Mouse (Mus musculus) brain, adult 2 months (tissue): Measurements from ENCODE around the gene Spef2.
"Not testable (repeated sequence)": the region's sequence is repeated elsewhere in the genome, so short reads cannot be mapped to it uniquely, and the experiment has no call there.

Experiments
- DNase-seq: peaks from one replicate; pipeline ENCODE4 v3.0.0; 2011; ENCODE audit warnings: low read depth, low spot score

Spef2 gene

DNA sequence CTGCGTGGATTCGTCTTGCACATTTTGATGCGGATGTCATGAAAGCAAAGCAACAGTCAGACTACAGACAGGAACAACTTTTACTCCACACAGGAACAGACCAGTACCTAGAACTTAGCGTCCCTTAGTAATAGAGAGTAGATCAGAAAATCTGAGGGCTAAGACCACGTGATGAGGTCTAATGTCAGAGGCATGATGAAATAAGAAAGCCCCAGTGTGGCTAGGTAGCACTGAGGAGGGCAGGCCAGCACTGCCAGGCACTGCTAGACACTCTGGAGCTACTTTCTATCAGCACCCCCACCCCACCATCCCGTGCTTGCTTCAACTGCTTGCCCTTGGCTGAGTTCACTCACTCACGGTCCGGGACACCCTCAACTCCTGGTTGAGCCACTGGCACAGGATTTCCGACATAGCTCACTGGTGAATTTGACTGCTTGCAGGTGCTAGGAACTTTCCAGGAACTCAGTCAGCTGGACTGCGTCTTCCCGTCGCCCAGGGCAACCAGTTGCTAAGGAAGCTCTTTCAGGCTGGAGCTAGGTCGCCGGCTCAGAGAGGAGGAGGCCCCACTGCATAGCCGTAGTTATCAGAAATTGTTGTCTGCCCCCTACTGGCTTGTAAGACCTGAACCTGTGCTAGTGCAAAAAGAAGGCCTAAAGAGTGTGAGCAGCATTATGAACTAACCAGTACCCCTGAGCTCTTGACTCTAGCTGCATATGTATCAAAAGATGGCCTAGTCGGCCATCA lies at the start of gene Spef2:
Gene Spef2, minus strand, starts transcription at position 510 of the 744 bp plus-strand sequence.
- DNase-seq, result peak; percentile 75

DNA sequence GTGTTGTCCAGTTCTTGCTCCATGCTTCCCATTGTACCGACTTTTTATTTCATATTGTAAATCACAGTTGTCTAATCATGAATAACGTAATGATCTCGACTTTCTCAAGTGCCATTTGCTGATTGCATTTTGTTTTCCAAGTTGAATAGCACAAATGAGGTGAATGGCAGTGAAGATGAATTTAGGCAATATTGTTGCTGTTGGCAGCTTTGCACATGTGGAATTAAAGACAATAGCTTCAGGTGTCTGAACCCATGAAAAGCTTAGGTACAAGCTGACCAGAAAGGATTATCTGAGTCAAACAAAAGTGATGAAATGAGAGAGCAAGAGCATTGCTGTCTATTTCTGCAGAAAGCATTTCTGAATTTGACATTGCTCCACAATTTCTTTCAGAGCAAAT lies 45.5 kb upstream of the Spef2 start:
- no peak for DNase-seq

DNA sequence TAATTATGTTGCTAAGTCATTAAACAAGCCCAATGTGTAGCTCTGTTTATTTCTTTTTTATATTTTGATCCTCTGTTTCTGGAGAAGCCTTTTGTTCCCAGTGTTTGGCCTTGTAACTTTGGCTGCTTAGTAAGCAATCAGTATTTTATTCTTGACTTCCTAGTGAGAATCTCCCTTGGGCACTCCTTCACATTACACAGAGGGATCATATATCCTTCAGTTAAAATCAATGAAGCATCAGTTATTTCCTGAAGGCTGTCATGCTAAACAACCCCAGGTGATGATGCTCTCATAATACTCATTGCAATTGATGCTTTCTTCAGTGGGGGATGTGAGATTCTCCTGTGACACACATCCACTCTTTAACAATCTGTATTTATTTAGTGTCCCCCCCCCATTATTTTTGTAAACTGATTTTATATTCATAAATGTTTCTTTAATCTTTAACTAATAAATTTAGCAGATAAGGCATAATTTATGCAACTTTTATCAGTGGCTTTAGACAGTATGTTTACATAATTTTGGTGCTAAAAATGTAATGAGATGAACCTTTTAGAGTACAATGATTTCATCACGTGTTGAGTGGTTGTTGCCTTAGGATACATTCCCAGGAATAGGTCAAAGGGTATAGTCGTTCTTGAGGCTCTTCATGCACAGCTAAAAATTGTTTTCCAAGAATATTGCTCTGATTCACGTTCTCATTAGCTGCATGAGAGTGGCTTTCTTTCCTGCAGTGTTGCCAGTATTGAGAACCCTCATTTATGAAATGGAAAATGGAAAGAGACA lies 39.8 kb upstream of the Spef2 start:
- no peak for DNase-seq

DNA sequence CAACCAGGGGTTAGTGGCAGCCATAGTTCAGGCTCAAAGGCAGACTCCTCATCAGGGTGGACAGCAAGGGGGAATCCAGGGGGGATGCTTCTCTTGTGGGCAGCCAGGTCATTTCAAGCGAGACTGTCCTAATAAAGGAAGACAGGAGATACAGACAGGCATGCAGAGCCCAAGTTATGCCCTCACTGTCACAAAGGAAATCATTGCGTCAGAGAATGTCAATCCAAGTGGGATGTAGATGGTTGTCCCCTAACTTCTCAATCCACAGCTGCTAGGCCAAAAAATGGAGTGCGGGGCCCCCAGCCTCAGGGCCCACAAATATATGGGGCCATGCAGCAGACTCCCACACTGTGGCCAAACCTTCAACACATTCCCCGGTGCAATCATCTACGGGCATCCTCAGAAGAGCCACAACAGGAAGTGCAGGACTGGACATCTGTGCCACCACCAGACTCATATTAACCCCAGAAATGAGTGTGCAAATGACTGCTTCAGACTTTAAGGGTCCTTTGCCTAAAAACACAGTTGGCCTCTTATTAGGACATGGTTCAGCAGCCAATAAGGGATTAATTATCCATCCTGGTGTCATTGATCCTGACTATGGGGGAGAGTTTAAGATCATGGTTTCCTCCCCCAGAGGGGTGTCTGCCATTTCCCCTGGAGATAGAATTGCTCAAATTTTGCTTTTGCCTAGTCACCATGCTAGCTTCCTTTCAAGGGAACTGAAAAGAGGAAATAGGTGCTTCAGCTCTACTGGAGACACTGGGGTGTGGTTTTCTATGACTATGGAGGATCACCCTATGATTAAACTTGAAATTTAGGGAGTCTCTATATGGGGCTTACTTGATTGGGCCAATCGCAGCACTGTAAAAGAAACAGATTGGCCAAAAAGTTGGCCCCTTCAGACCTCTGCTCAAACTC lies 25.8 kb upstream of the Spef2 start:
- DNase-seq, result not testable (repeated sequence)

DNA sequence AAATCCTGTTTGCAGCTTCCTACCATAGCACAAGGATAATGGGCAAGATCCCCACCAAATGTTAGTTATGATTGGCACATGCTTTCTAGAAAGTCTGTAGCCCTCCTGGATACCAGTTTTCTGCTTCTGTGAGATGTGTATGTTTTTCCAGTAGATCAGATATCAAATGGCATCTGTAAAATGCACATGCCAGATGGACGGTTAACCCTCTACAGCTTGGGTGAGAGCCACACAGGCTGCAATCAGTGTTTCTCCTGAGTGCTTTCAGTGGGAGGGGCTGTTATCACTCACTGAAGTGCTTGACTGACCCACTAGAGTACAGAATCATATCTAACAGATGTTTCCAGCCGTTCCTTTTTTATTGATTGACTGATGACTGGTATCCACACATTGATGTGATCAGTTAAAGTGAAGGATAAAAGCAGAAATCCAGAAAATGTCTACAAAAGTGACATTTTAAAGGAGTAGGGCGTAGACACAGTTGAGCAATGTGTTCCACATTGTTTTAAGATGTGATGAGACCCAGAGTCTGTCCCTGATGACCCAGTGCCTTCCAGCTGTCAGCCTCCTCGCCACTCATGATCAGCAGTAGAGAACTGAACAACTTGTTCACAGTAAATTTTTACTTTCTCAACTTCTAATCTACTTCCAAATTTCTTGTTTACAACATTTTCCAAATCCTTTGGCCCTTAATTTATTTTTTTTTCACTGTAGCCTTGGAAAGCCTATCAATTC lies 19.7 kb upstream of the Spef2 start:
- DNase-seq, result no peak

DNA sequence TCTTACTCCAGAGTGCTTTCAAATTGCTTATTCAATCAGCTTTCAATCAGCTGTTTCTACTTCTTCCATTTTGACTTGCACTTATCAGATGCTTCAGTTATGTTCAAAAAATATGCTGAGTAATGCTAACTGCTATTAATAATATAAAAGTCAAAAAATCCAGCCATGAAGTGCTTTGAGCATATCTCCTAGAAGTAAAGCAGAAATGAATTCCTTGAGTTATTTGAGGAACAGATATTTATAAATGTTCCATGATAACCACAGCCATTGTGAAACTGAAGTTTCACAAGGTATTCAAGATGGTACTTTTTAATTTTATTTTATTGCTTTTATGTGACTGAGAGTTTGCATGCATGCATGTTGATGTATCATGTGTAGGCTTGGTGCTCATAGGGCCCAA lies 18.4 kb upstream of the Spef2 start:
- no peak for DNase-seq

DNA sequence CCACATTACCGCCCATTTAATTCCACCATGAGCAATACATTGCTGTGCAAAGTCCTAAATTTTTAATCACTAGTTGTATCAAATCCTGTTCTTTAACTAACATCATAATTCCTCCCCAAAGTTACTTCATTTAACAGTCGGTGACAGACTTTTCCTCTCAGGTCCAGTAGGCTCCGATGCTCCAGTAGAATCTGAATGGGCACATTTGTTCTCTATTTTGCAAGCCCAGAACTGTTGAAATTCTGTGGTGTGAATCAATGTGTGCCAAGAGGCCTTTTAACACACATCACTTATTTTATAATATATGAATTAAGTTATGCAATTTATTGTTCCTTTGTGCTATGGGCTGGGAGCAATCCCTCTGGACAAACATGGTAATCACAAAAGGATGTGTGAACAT lies 2.3 kb upstream of the Spef2 start:
- no peak for DNase-seq

DNA sequence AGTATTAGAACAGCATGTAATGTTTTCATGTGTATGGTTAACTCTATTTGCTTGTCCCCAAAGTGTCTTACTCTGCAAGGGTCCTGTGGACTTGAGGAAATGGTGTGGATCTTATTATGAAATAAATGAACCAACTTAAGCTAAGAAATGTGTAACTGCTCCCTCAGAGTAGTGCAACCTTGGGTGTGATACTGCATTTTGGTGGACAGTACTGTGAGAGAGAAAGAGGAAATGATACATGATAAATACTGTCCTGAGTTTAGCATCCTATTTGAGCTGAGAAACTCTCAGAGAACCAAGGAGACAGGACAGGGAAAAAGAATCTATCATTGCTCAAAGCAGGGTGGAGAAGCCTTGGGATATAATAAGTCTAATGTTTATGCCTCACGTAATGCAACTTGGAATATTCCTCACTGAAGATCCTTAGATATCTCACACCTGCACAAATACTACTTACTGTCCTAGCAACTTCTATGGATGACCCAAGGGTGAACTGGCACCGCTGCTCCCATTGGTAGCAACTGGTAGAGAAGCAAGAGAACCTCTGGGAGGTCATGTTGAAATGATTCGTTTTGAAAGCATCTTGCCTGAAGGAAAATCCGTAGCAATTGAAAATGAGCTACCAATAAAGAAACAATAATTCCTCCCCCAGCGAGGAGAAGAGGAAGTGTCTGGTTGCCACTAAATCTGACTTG lies 1.1 kb downstream of the Spef2 start:
- DNase-seq, result no peak

DNA sequence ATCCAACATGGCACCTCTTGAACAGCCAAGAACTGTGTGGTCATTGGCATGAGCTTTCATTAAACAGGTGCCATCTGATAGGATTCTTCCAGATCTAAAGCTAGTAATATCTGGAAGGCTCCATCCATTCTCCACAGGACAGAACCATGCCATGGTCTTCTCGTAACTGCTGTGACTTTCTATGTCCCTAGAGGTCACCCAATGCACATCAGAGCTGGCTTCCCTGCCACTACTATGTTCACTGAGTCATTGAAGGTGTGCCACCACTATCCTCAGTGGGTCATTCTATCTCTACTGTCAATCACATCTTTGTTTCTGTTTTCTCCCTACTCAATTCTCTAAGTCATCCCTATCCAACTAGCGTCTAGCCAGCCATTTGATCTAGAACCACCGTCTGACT lies 6.5 kb downstream of the Spef2 start:
- DNase-seq, result no peak

DNA sequence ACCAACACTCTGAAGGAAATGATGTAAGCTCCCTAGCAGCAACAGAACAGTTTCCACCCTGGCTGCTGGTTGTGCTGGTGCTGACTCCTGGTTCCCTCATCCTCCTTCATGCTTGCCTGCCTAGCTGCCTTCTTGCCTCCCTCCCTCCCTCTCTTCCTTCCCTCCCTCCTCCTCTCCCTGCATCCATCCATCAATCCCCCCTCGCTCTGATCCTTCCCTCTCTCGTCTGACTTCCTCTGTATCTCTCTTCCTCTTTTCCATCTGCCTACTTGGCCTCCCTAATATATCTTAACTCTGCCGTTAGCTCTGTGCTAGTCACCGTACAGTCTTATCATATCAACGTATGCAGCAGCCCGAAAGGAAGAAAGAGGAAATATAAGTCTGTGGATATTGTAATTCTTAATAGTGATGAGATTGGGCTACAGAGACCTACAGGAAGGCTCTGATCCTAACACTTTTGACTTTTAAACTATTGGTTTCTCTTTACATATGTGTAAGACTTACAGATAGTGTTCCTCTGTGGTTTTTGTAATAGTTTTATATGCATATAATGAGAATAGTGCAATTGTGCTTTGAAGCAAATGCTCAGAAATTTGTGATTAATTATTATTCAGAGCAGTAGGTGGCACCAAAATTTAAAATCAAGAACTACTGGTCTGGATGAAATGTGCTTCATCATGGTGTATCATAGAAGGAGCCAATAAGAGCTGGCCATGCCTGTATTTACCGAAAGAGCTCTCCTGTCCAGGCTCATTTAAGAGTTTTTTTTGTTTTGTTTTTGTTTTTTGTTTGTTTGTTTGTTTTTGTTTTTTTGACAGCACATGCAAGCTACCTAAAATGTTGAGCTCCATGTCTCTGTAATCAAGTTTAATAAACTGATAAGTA lies 33.9 kb downstream of the Spef2 start:
- DNase-seq, result no peak

DNA sequence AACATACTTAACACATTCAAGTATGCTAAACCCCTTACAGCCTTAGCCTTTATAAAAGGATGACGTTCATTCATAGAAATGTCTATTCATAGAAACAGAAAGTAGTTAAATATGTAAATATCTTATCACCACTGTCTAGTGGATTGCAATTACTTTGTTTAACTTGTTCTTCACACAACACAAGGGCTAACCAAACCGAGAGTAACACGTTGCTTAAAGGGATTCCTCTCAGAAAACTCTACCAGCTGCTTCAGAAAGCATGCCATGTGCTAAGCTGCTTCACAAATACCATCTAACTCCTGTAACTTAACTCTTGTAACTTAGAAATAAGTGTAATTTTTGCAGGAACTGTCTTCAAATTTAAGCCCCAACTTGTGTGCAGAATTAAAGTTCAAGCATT lies 35.0 kb downstream of the Spef2 start:
- no peak for DNase-seq

DNA sequence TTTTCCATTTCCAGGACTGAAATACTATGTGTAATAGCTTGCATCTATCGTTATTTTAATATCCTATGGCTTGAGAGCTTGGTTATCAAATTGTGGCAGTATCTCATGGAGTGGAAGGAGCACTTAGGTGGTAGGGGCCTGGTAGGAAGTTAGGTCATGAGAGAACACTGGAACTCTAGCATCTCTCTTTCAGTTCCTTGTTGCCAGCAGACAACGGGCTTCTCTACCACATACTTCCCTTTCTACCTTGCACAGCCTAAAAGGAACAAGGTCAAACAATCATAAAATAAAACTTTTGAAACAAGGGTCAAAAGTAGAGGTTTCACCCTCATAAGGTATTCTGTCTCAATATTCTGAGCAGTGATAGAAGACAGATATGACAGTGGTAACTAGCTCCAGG lies 38.3 kb downstream of the Spef2 start:
- DNase-seq, result no peak

DNA sequence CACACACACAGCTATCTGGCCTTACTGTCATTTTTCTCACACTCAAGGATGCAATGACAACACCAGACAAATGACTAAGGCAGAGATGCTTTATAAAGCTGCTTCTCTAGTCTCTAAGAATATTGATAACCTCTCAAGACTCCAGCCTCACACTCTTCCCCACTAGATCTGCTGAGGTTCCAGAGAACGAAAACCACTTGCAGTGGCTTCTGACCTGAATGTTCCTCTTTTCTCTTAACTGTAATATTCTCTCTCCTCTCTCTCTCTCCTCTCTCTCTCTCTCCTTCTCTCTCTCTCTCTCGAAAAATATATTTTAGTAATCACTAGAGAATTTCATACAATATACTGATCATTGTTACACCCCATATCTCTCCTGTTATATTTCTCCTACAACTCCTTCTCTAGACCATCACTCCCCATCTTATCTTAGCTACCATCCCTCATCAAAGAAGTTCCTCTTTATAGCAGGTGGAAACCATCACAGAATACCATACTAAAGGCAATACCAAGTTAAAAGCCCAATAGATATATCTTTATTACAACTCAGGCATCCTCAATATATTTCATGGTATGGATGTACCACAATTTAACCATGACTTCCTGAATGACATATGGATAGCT lies 42.7 kb downstream of the Spef2 start:
- DNase-seq, result no peak

DNA sequence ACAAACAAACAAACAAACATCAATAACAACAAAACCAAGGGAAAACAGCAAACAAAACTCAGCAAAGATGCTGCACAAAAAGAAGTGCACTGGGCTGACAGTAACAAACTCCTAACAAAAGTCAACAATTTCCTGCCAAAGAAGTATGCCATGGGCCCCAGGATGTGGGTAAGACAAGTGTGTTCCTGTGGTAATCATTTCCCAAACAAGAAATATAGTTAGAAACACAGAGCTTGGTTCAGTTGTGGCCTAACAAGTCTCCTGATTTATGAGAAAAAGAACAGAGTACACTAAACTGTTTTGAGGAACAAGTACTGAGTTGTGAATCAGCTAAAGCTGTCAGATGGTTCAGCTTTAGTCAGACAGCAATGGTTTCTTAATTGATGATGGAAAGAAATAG lies 46.8 kb downstream of the Spef2 start:
- DNase-seq, result no peak

DNA sequence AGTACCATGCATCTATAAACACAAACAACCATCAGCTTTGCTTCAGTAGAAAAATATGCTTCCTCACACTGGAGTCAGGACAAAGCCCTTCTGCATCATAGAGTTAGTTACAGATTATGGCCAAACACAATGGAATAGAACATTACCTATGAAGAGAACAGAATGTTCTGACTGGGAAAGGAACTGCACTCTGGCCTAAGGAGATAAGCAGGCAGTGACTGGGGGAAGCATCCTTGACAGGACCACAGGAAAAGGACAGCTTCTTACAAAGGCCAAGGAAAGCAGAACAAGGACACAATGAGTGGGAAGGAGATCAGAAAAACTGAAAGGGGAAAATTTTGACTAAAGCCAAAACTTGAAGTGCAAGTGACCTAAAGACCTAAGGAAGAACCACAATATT lies 56.9 kb downstream of the Spef2 start:
- DNase-seq, result no peak

DNA sequence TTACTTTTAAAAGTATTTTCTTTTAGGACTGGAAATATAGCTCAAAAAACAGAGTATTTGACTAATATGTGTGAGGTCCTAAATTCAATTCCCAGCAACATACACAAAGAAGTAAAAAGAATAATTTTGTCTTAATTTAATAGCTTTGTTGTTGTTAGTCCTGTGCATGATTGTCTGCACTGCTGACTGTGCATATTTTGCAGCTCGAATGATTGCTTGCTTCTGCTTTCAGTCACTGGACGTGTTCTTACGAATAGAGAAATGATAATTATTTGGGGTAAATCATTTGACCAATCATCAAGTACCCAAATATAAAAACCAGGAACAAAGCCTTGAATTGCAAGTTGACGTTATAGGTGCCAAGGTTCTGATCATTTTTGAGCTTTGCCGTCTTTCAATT lies 57.8 kb downstream of the Spef2 start:
- no peak for DNase-seq

DNA sequence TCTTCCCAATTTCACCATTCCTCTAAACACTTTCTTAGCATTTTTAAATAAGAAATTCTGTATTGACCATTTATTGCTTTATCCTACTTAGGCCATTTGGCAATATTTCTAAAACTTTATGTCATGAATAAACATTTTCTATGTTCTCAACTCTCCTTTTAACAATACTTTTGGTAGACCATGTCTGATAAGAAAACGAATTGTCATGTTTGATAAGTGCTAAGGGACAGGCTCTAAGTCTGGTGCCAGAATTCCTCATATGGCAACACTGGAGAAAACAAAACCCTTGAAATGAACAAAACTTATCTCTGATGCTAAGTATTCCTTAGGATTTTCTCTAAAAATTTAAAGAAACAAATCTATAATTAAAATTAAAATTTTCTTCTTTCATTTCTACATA lies 58.2 kb downstream of the Spef2 start:
- no peak for DNase-seq

DNA sequence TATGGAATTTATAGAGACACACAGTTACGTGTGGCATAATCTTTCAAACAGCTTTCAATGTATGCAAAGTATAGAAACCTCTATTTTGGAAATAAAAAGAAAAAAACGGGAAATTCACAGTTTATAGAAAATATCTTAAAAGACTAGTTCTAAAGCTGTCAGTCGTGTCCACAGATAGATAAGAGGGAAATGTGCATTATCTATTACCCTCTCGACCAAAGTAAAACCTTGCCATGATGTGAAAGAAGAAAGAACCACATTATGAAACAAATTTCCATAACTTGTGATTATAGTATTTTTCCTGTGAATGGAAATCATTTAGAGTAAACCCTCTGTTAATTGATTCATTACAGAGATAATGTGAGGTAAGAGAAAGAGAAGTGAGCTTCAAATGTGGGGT lies 65.2 kb downstream of the Spef2 start:
- DNase-seq, result no peak

DNA sequence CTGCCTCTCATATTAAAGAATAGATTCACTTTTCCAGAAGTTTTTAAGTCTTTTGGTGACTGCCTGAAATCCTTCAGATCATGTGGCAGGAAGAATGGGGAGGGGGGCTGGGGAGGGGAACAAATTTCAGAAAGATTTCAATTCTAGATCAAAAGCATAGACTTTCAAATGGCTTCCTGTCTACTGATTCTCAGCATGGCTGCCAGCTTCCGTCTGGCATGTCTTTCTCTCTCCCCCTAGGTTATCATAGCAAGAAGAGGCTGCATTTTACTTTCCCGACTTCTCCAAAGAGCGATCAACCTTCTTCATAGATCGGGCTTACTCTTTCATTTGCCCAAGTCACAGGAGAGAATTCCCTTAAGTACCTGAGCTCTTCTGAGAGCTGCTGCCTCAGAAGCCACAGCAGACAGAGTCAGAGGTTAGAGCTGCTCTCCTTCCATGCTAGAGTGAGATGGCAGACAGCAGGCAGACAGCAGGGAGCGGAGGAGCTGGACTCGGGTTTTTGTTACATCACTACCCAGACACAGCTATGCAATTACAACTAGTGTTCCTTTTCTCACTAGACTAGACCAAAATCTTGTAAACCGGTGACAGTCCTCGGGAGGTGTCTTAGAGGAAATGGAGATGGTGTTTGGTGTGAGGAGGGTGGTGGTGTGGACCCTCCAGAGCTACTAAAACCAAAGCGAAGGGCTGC lies 71.2 kb downstream of the Spef2 start:
- DNase-seq, result peak; percentile 1
